Mouse (Mus musculus): ENCODE results near the gene Sucla2. TPM values are rescaled to one million over a fixed set of nuclear protein-coding genes. Genes with fewer than 3 reads are reported as not detected.

Gene Sucla2
- 99.0 and 101 TPM in 2 replicates for polyA plus RNA-seq (2015; fragmentation: Nextera tagmentation; extraction: Ambion mirVana)

DNA sequence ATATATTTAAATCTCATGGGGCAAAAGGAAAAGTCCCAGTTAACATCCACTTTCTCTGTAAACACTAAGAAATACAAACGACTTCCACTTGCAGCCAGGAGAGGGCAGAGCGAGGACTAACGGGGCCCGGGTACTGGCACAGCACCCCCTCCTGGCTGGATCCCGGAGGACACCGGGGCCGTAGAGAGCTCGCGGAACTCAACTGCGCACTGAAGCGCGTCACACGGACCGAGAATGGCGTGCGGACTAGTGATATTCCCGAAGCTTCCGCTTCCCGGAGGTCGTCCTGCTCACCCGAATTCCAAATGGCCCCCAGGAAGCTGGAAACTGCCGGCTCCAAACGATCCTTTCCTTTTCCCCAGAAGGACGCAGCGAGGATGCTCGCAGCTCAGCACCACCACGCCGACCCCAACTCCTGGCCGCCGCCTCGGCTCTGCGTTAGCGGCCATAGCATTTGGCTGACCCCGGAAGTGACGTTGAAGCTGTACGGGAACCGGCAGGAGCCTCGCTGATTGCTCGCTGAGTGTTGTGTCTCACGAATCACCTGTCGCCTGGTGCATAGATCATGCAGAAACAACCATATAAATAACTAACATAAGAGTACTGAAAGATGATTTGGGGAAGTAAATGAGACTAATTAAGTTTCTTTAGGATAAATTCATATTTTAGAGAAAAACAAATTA lies at the start of gene Sucla2:
Gene Sucla2 (plus strand): TSS at position 554 of the 683 bp plus-strand sequence.
- 0 out of 2 replicates have a peak, but pooled peaks cover 5% of the 10 kb centered on the region for H3K4me1 ChIP-seq
- WGBS: 2% methylated on average over 41 of the region's 41 CpGs
- ATAC-seq (ENCODE audit: insufficient number of reproducible peaks, insufficient read depth, low FRiP score, low TSS enrichment, low read depth): peak; percentile 97
- 0 out of 2 replicates have a peak, but pooled peaks cover under 1% of the 10 kb centered on the region for H3K27me3 ChIP-seq
- H3K27ac ChIP-seq: peak within 1 kb of the TSS; percentile 86
- H3K9ac ChIP-seq: peak within 1 kb of the TSS; percentile 69
- H3K36me3 ChIP-seq: no peaks in the 10 kb centered on the region
- peak within 1 kb of the TSS; percentile 53 for H3K4me2 ChIP-seq
- H3K4me3 ChIP-seq: peak within 1 kb of the TSS; percentile 51
- H3K9me3 ChIP-seq: no peaks in the 10 kb centered on the region

GRCm38 (mm10) chr14:73475506-73475905 lies 49.6 kb upstream of the Sucla2 start:
- H3K4me1 ChIP-seq: peaks cover 37% of the 10 kb centered on the region
- H3K9ac ChIP-seq: no peak overlapping the region
- no peak overlapping the region for H3K4me3 ChIP-seq
- no peaks in the 10 kb centered on the region for H3K9me3 ChIP-seq
- no peaks in the 10 kb centered on the region for H3K36me3 ChIP-seq
- WGBS: 71% methylated on average over 7 of the region's 7 CpGs
- ATAC-seq (ENCODE audit: insufficient number of reproducible peaks, insufficient read depth, low FRiP score, low TSS enrichment, low read depth): no peak
- H3K27me3 ChIP-seq: no peaks in the 10 kb centered on the region
- H3K27ac ChIP-seq: 0 out of 2 replicates have a peak overlapping the region, but pooled peaks have one; percentile 58
- no peak overlapping the region for H3K4me2 ChIP-seq

DNA sequence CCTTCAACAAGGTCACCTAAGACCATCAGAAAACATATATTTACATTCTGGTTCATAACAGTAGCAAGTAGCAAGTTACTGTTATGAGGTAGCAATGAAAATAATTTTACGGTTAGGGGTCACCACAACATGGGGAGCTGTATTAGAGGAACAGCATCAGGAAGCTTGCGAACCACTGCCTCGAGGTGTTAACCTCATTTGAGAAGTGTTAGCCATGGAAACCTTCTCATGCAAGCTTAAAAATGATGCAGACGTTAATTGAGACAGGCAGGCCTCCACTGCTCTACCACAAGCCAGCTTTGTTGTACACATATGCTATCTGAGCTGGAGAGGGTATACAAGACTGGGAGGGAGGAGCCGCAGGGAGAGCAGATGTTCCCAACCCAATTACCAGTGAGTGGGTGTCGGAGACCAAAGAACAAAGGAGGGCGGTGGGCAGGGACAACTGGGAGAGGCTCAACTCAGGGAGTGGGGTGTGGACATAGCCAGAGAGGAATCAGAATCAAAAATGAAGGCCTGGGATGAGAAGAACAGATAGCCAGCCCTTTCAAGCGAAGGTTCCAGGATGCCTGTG lies 48.7 kb upstream of the Sucla2 start:
- Histone ChIP-seq H3K9ac (no peak overlapping the region), H3K4me2 (no peak overlapping the region), H3K36me3 (no peaks in the 10 kb centered on the region), H3K4me1 (peaks cover 41% of the 10 kb centered on the region), H3K4me3 (no peak overlapping the region), H3K9me3 (no peaks in the 10 kb centered on the region), H3K27me3 (no peaks in the 10 kb centered on the region), H3K27ac (no peak overlapping the region)
- 70% methylated on average over 8 of the region's 8 CpGs for WGBS
- no peak for ATAC-seq (ENCODE audit: insufficient number of reproducible peaks, insufficient read depth, low FRiP score, low TSS enrichment, low read depth)

GRCm38 (mm10) chr14:73477077-73477476 lies 48.0 kb upstream of the Sucla2 start:
- Histone ChIP-seq H3K36me3 (no peaks in the 10 kb centered on the region), H3K4me2 (no peak overlapping the region), H3K9ac (no peak overlapping the region), H3K27ac (no peak overlapping the region), H3K9me3 (no peaks in the 10 kb centered on the region), H3K4me1 (peaks cover 48% of the 10 kb centered on the region), H3K4me3 (no peak overlapping the region), H3K27me3 (no peaks in the 10 kb centered on the region)
- ATAC-seq (ENCODE audit: insufficient number of reproducible peaks, insufficient read depth, low FRiP score, low TSS enrichment, low read depth): no peak
- 92% methylated on average over 10 of the region's 10 CpGs for WGBS

DNA sequence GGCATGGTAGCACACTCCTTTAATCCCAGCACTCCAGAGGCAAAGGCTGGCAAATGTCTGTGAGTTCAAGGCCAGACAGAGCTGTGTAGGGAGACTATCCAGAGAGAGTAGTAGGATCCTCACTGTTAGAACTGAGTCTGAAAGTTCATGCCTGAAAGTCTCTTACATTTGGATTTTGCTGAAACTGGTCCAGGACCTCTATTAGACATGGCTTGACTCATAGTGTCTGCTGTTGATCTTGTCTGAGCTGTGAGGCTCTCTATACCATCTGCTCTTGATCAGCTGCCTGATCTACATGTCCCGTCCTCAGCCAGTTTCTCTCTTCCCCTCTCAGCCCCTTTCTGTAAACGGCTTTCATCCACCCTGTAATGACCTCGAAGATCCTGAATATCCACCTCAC lies 46.8 kb upstream of the Sucla2 start:
- 48% methylated on average over 3 of the region's 3 CpGs for WGBS
- Histone ChIP-seq H3K4me1 (peaks cover 46% of the 10 kb centered on the region), H3K9ac (no peak overlapping the region), H3K9me3 (no peaks in the 10 kb centered on the region), H3K27me3 (no peaks in the 10 kb centered on the region), H3K36me3 (no peaks in the 10 kb centered on the region), H3K27ac (no peak overlapping the region), H3K4me3 (no peak overlapping the region), H3K4me2 (no peak overlapping the region)
- ATAC-seq (ENCODE audit: insufficient number of reproducible peaks, insufficient read depth, low FRiP score, low TSS enrichment, low read depth): no peak

DNA sequence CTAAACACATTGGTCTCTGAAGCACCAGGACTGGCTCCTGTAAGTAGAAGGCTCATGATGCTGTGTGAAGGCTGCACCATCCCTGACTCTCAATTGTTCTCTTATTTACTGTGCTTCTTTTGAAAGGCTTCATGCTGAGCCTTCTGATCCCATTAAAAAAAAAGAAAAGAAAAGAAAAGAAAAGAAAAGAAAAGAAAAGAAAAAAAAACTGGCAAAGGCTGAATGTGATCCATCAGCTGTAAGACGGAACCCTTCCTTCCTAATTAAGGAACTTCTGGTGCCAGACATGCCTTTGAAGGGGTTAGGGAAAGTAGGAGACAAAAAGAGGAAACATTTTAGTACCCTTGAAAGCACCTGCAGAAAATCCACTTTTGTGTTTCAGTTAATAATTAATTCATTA lies 45.3 kb upstream of the Sucla2 start:
- Histone ChIP-seq H3K27me3 (no peaks in the 10 kb centered on the region), H3K4me2 (no peak overlapping the region), H3K27ac (no peak overlapping the region), H3K4me1 (peaks cover 32% of the 10 kb centered on the region), H3K9me3 (no peaks in the 10 kb centered on the region), H3K9ac (no peak overlapping the region), H3K36me3 (no peaks in the 10 kb centered on the region), H3K4me3 (no peak overlapping the region)
- 73% methylated on average over 1 of the region's 1 CpGs for WGBS
- no peak for ATAC-seq (ENCODE audit: insufficient number of reproducible peaks, insufficient read depth, low FRiP score, low TSS enrichment, low read depth)

DNA sequence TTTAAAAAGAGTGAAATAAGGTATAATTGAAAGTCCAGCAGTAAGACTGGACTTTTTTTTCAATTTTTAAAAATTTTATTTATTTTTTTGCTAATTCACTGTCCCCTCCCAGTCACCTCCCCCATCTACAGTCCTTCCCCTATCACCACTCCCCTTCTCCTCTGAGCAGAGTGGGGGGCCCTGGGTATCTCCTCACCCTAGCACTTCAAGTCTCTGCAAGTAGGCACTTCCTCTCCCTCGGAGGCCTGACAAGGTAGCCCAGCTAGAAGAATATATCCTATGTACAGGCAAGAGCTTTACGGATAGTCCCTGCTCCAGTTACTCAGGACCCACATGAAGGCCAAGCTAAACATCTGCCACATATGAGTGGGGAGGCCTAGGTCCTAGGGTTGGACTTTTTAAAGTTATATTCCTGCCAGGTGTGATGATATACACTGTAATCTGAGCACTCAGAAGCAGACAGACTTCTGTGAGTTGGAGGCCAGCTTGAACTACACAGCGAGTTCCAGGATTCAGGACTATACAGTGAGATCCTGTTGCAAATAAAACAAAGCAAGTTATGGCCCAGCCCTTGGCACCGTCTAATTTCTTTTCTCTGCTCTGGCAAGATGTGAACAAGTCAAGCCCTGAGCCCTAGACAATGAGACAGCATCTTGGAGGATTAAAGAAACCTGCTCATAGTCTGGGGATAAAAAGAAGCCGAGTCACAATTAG lies 41.4 kb upstream of the Sucla2 start:
- Histone ChIP-seq H3K9ac (no peak overlapping the region), H3K36me3 (no peaks in the 10 kb centered on the region), H3K4me2 (no peak overlapping the region), H3K9me3 (no peaks in the 10 kb centered on the region), H3K4me3 (no peak overlapping the region), H3K4me1 (peaks cover 12% of the 10 kb centered on the region), H3K27me3 (no peaks in the 10 kb centered on the region), H3K27ac (peak overlapping the region; percentile 44; the same call in 1 of the 2 replicates)
- peak; percentile 68 for ATAC-seq (ENCODE audit: insufficient number of reproducible peaks, insufficient read depth, low FRiP score, low TSS enrichment, low read depth)
- 61% methylated on average over 5 of the region's 5 CpGs for WGBS

DNA sequence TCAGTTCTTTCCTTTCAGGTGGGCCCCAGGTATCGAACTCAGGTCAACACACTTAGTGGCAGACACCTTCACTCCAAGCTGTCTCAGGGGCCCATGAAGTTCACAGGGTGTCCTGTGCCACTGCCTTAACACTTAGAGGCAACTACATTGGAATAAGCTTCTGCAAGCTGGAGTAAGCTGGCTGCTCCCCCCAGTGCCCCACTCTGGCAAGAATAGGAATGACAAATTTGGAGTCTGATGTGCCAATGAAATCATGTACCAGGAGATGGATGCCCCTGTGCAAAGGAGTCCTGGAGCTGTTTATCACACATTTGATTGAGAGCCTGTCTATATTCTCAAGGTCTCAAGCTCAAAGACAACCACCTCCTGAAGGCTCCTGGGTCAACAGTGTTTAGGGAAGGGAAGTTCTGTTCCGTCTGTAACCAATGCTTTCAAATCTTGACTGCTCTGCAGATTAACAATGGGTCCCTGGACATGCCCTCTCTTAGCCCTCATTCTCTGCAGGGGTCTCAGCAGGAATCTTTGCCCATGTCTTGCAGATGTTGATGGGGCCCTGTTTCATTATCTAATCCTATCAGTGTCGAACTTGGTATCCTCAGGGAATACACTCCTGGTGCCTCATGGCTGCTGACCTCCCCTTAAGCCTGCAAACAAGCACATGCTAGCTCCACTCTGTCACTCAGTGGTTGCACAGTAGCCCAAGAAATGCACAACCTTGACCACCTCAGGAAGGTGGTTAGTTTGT lies 40.6 kb upstream of the Sucla2 start:
- no peak for ATAC-seq (ENCODE audit: insufficient number of reproducible peaks, insufficient read depth, low FRiP score, low TSS enrichment, low read depth)
- Histone ChIP-seq H3K4me1 (peaks cover 12% of the 10 kb centered on the region), H3K9ac (no peak overlapping the region), H3K27me3 (no peaks in the 10 kb centered on the region), H3K4me3 (no peak overlapping the region), H3K36me3 (no peaks in the 10 kb centered on the region), H3K27ac (no peak overlapping the region), H3K4me2 (no peak overlapping the region), H3K9me3 (no peaks in the 10 kb centered on the region)
- 60% methylated on average over 3 of the region's 3 CpGs for WGBS

DNA sequence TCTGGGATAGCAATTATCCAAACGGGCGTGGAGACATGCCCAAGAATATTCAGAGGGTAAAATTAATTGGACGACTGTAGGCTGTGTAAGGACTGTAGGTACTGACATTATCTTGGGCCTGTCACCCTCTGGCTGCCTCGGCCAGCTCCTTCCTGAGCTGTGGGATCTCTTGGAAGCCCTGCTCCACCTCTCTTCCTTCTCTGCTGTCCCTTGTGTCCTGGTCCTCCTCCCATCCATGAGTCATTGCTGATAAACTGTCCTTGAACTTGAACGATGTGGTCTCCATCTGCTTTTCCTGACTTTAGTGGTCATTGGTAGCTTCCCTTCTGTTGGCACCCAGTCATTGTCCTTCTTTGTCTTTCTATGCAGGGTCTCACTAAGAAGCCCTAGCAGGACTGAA lies 38.5 kb upstream of the Sucla2 start:
- Histone ChIP-seq H3K9me3 (no peaks in the 10 kb centered on the region), H3K4me1 (peaks cover 5% of the 10 kb centered on the region), H3K27me3 (no peaks in the 10 kb centered on the region), H3K36me3 (no peaks in the 10 kb centered on the region), H3K9ac (no peak overlapping the region), H3K27ac (no peak overlapping the region), H3K4me2 (no peak overlapping the region), H3K4me3 (no peak overlapping the region)
- ATAC-seq (ENCODE audit: insufficient number of reproducible peaks, insufficient read depth, low FRiP score, low TSS enrichment, low read depth): no peak
- 62% methylated on average over 5 of the region's 5 CpGs for WGBS

DNA sequence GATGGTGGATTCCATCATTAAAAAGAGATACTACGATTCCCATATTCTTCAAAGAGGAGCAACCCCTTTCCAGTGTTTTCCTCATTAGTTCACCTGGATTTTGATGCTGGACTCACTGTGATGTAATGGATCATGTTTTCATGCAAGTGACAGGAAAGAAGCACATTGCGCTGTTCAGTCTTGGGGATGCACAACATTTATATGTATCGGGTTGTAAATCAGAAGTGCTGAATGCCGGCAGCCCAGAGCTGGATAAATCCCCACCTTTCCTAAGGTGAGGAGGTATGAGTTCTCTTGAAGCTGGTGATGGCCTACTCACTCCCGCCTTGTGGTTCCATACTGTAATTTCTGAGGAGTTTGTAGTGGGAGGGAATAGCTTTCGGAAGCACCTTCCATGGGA lies 31.8 kb upstream of the Sucla2 start:
- ATAC-seq (ENCODE audit: insufficient number of reproducible peaks, insufficient read depth, low FRiP score, low TSS enrichment, low read depth): no peak
- WGBS: 92% methylated on average over 6 of the region's 6 CpGs
- H3K4me2 ChIP-seq: no peak overlapping the region
- no peak overlapping the region for H3K27ac ChIP-seq
- H3K27me3 ChIP-seq: no peaks in the 10 kb centered on the region
- H3K9ac ChIP-seq: no peak overlapping the region
- no peaks in the 10 kb centered on the region for H3K4me1 ChIP-seq
- no peak overlapping the region for H3K4me3 ChIP-seq
- peaks cover 2% of the 10 kb centered on the region; the same call in 1 of the 2 replicates for H3K9me3 ChIP-seq
- no peaks in the 10 kb centered on the region for H3K36me3 ChIP-seq

GRCm38 (mm10) chr14:73494122-73494521 lies 31.0 kb upstream of the Sucla2 start:
- Histone ChIP-seq H3K9me3 (peaks cover 2% of the 10 kb centered on the region; the same call in 1 of the 2 replicates), H3K27me3 (no peaks in the 10 kb centered on the region), H3K4me1 (no peaks in the 10 kb centered on the region), H3K4me2 (no peak overlapping the region), H3K4me3 (no peak overlapping the region), H3K9ac (no peak overlapping the region), H3K27ac (no peak overlapping the region), H3K36me3 (no peaks in the 10 kb centered on the region)
- WGBS: 83% methylated on average over 6 of the region's 6 CpGs
- ATAC-seq (ENCODE audit: insufficient number of reproducible peaks, insufficient read depth, low FRiP score, low TSS enrichment, low read depth): no peak

Measured in embryonic facial prominence, embryonic 13.5 days (tissue).